Mouse (Mus musculus): Measurements from ENCODE around the gene Zscan18. TPM values are rescaled to one million over a fixed set of nuclear protein-coding genes. Genes with fewer than 3 reads are reported as not detected.
A peak's percentile ranks its signal among the peaks of the same experiment; 100 is the strongest.
"Not testable (repeated sequence)": the region's sequence is repeated elsewhere in the genome, so short reads cannot be mapped to it uniquely, and the experiment has no call there.

Zscan18 gene
- polyA plus RNA-seq, 1 experiment: not detected

DNA sequence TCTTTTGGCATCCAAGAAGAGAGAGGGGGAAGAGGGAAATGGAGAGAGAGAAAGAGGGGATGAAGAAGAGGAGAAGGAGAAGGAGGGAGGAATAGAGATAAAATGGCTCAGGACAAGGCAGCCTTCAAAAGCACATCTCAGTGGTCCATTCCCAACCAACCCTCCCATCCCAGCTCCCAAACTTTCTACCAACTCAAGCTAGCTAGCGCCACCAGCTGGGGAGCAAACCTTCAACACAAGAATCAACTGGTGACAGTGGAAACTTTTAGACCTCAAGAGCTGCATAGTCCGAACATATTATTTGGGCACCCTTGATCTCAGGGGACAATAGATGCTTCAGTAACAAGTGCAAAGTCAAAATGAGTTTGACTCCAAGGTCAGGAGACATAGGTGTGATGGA is 5.5 kb downstream of the Zscan18 start:
- Histone ChIP-seq H3K36me3 (ENCODE audit: control insufficient read depth) (no peaks in the 10 kb centered on the region), H3K9me3 (ENCODE audit: control insufficient read depth, low read length) (peaks cover 5% of the 10 kb centered on the region), H3K27me3 (ENCODE audit: control insufficient read depth) (no peaks in the 10 kb centered on the region), H3K4me1 (ENCODE audit: control insufficient read depth) (peaks cover 2% of the 10 kb centered on the region), H3K4me3 (replicated peaks) (no peak overlapping the region)
- TF ChIP-seq TAL1 (IDR thresholded peaks at IDR 0.05; ENCODE audit: low read length): no peak
- TF ChIP-seq GATA1 (IDR thresholded peaks at IDR 0.05; ENCODE audit: low read length): no peak

DNA sequence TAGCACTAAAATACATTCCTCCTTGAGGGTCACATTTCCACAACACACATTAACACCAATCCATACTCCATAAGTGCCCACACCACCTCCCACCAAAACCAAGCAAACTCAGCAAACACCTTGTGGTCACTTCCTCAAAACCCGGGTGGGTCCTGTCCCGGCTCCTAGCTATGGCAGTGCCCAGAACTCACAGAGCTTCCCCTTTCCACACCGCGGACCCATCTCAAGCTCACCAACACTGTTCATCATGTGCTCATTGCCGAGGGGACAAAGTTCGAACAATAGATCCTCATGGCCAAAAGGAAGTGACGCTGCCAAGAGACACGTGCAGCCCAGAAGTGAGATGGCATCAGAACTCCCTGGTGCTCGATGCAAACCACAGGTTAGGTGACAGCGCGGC is 10.8 kb downstream of the Zscan18 start:
- H3K9me3 ChIP-seq (ENCODE audit: control insufficient read depth, low read length); H3K4me3 ChIP-seq (replicated peaks); H3K27me3 ChIP-seq (ENCODE audit: control insufficient read depth); H3K4me1 ChIP-seq (ENCODE audit: control insufficient read depth); H3K36me3 ChIP-seq (ENCODE audit: control insufficient read depth): not testable (repeated sequence)

DNA sequence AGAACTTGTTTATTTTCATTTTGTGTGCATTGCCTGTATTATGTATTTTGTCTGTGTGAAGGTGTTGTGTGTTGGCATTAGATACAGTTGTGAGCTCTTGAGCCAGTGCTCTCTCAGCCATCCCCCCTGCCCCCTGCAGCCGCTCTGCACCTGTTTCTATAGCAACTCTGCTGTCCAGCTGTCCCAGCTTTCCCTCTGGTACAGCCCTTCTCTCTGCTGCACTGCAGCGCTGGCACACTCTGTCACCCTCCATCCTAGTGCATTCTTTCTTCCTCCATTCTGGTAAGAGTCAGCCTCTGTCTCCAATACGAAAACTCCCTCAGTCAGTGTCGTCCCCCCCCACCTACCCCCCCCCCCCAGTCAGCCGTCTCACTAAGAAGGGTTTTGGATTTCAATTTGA is 15.4 kb downstream of the Zscan18 start:
- TF ChIP-seq GATA1 (IDR thresholded peaks at IDR 0.05; ENCODE audit: low read length) (no peak), TAL1 (IDR thresholded peaks at IDR 0.05; ENCODE audit: low read length) (no peak)
- Histone ChIP-seq H3K4me3 (replicated peaks) (no peak overlapping the region), H3K27me3 (ENCODE audit: control insufficient read depth) (no peaks in the 10 kb centered on the region), H3K36me3 (ENCODE audit: control insufficient read depth) (no peaks in the 10 kb centered on the region), H3K4me1 (ENCODE audit: control insufficient read depth) (no peaks in the 10 kb centered on the region), H3K9me3 (ENCODE audit: control insufficient read depth, low read length) (no peaks in the 10 kb centered on the region)

DNA sequence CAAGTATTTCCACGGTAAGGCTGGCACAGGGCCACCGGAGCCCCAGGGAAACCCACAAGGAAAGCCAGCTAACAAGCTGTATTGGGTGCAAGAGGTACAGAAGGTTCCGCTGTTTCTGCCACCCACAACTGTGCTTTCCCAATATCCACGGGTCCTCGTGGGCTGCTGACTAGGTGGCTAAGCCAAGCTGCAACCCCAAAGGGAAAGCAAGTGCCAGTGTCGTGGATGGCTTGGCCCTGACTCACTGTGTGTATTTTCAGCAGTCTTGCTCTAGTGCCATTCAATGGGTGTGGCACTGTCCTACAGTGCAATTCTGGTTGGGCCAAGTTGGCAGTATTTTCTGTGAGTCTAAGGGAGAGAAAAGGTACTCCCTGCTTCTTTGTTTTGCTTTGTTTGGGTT is 16.1 kb downstream of the Zscan18 start:
- H3K27me3 ChIP-seq (ENCODE audit: control insufficient read depth): no peaks in the 10 kb centered on the region
- TF ChIP-seq TAL1 (IDR thresholded peaks at IDR 0.05; ENCODE audit: low read length) (no peak), GATA1 (IDR thresholded peaks at IDR 0.05; ENCODE audit: low read length) (no peak)
- H3K9me3 ChIP-seq (ENCODE audit: control insufficient read depth, low read length): no peaks in the 10 kb centered on the region

DNA sequence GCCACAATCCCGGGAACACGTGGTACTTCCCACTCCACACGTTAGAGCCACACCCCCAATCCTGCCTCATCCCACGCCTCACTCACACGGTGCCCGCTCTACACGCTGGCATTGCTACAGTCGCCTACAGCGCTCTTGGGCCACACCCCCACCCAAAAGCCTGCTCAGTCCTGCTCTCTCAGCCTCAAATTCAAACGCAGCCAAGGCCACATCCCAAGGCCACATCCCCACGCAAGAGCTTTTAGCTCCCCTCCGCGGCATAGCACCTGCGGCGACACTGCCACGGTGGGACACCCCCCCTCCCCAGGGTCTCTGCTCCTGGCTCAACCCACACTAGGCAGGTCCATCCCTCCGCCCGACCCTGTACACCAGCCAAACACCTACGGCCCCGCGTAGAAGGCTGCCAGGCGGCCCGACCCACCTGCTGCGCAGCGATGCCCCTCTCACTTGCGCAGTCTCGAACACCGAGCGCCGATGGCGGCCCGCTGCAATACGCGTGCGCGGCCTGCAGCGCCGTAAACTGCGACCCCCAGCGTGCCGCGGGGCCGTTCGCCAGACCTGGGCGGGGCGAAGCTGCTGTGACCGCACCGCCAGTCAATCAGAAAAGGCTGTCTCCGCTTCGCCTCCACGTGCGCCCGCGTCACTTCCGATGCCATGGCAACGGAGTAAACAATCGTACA is 23.1 kb downstream of the Zscan18 start:
- peaks cover 7% of the 10 kb centered on the region for H3K27me3 ChIP-seq (ENCODE audit: control insufficient read depth)
- H3K36me3 ChIP-seq (ENCODE audit: control insufficient read depth): no peaks in the 10 kb centered on the region
- H3K4me1 ChIP-seq (ENCODE audit: control insufficient read depth): peaks cover 9% of the 10 kb centered on the region
- TF ChIP-seq TAL1 (IDR thresholded peaks at IDR 0.05; ENCODE audit: low read length): no peak
- TF ChIP-seq GATA1 (IDR thresholded peaks at IDR 0.05; ENCODE audit: low read length): no peak
- H3K4me3 ChIP-seq (replicated peaks): peak overlapping the region; percentile 60
- H3K9me3 ChIP-seq (ENCODE audit: control insufficient read depth, low read length): no peaks in the 10 kb centered on the region

More for the DNA sequence above, 16.1 kb downstream of the Zscan18 start:
- Histone ChIP-seq H3K4me1 (ENCODE audit: control insufficient read depth) (no peaks in the 10 kb centered on the region), H3K36me3 (ENCODE audit: control insufficient read depth) (no peaks in the 10 kb centered on the region), H3K4me3 (replicated peaks) (no peak overlapping the region)

DNA sequence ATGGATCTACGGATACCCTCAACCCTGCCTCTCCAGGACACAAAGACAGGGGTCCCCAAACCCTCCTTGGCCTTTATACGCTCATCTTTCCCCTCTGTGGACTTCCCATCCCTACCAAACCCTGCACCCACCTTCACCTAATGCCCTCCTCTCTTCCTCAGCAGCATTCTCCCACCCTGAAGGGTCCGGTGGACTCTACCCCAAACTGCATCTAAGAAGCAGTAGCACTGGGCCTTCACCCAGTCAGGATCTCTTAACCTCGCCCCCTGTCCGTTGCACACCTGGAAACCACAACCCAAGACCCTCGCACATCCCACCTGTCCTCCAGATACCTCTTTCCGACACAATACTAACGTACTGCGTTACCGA is 23.7 kb downstream of the Zscan18 start:
- H3K36me3 ChIP-seq (ENCODE audit: control insufficient read depth): no peaks in the 10 kb centered on the region
- no peaks in the 10 kb centered on the region for H3K9me3 ChIP-seq (ENCODE audit: control insufficient read depth, low read length)
- H3K27me3 ChIP-seq (ENCODE audit: control insufficient read depth): peaks cover 7% of the 10 kb centered on the region
- H3K4me3 ChIP-seq (replicated peaks): peak overlapping the region; percentile 60
- peaks cover 9% of the 10 kb centered on the region for H3K4me1 ChIP-seq (ENCODE audit: control insufficient read depth)
- TF ChIP-seq TAL1 (IDR thresholded peaks at IDR 0.05; ENCODE audit: low read length) (no peak), GATA1 (IDR thresholded peaks at IDR 0.05; ENCODE audit: low read length) (no peak)

DNA sequence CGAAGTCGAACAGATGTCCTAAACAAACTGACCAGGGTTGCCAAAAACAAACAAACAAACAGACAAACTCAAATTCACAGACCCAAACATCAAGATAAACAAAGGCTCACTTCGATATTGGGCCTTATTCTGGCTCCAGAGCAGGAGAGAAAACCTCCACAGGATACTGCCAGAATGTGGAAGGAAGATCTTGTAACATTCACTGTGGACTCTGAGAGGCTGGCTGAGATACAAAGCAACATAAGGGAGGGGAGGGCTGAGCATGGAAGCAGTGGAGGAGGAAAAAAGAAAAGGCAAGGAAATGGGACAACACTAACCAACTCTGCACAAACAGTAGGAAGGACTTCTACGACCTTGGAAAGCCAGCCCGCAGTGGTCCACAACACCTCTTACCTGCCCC is 24.3 kb downstream of the Zscan18 start:
- TF ChIP-seq GATA1 (IDR thresholded peaks at IDR 0.05; ENCODE audit: low read length) (no peak), TAL1 (IDR thresholded peaks at IDR 0.05; ENCODE audit: low read length) (no peak)
- Histone ChIP-seq H3K4me1 (ENCODE audit: control insufficient read depth) (peaks cover 9% of the 10 kb centered on the region), H3K36me3 (ENCODE audit: control insufficient read depth) (no peaks in the 10 kb centered on the region), H3K27me3 (ENCODE audit: control insufficient read depth) (peaks cover 7% of the 10 kb centered on the region), H3K4me3 (replicated peaks) (no peak overlapping the region), H3K9me3 (ENCODE audit: control insufficient read depth, low read length) (no peaks in the 10 kb centered on the region)

DNA sequence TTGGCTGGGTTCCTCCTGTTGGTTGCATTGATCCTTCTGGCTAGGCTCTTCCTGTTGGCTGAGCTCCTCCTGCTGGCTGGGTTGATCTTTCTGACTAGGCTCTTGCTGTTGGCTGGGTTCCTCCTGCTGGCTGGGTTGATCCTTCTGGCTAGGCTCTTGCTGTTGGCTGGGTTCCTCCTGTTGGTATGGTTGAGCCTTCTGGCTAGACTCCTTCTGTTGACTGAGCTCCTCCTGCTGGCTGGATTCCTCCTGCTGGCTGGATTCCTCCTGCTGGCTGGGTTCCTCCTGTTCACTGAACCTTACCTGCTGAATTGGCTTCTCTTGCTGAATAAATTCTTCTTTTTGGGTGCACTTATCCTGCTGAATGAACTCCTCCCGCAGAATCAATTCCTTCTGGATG is 28.8 kb downstream of the Zscan18 start:
- TF ChIP-seq GATA1 (IDR thresholded peaks at IDR 0.05; ENCODE audit: low read length) (no peak), TAL1 (IDR thresholded peaks at IDR 0.05; ENCODE audit: low read length) (no peak)
- H3K4me1 ChIP-seq (ENCODE audit: control insufficient read depth): no peaks in the 10 kb centered on the region
- no peaks in the 10 kb centered on the region for H3K27me3 ChIP-seq (ENCODE audit: control insufficient read depth)
- no peaks in the 10 kb centered on the region for H3K9me3 ChIP-seq (ENCODE audit: control insufficient read depth, low read length)
- H3K4me3 ChIP-seq (replicated peaks): no peak overlapping the region
- H3K36me3 ChIP-seq (ENCODE audit: control insufficient read depth): no peaks in the 10 kb centered on the region

DNA sequence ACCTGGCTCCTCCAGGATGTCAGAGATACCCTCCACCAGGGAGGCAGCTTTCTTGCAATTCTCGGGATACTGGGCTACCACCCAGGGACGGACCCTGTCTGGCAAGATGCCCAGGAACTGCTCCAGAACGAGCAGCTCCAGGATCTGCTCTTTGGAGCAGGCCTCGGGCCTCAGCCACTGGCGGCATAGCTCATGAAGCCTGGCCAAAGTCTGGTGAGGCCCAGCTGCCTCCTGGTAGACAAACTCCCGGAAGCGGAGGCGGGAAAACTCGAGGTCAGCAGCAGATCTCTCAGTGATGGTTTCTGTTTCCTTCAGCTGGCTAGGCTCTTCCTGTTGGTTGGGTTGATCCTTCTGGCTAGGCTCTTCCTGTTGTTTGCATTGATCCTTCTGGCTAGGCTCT is 29.3 kb downstream of the Zscan18 start:
- Histone ChIP-seq H3K9me3 (ENCODE audit: control insufficient read depth, low read length) (no peaks in the 10 kb centered on the region), H3K36me3 (ENCODE audit: control insufficient read depth) (no peaks in the 10 kb centered on the region), H3K4me3 (replicated peaks) (no peak overlapping the region), H3K4me1 (ENCODE audit: control insufficient read depth) (no peaks in the 10 kb centered on the region), H3K27me3 (ENCODE audit: control insufficient read depth) (no peaks in the 10 kb centered on the region)
- TF ChIP-seq TAL1 (IDR thresholded peaks at IDR 0.05; ENCODE audit: low read length): no peak
- TF ChIP-seq GATA1 (IDR thresholded peaks at IDR 0.05; ENCODE audit: low read length): no peak
